Mouse (Mus musculus) heart, postnatal 14 days (tissue): Measurements from ENCODE around the gene Acvr1. TPM values are rescaled to one million over a fixed set of nuclear protein-coding genes. Genes with fewer than 3 reads are reported as not detected.

Experiments used
- DNase-seq, 2 experiments: peaks; one replicate each; pipeline ENCODE4 v3.0.0; 2021 to 2022
- intact Hi-C: fragments of 180-260 bp; cut with DNase I; formaldehyde crosslinking; loops from one replicate; pipeline ENCODE4 v1.15.1; 2025
- total RNA-seq, 2 experiments: library from RNA; stranded (reverse); gene quantifications; 2 replicates each; pipeline ENCODE4 v1.2.3; 2021

Gene Acvr1
- total RNA-seq, 2 experiments from 2014 or later: 18.5 to 22.0 TPM

GRCm38 (mm10) chr2:58484284-58484965, 82.5 kb downstream of the Acvr1 start:
- intact Hi-C loops: no loop called here
- DNase-seq: no peak

- DNase-seq: no peak
- intact Hi-C loops: no loop called here
Measured at GRCm38 (mm10) chr2:58481450-58482100, 85.4 kb downstream of the Acvr1 start.

GRCm38 (mm10) chr2:58480764-58481163, 86.2 kb downstream of the Acvr1 start:
- DNase-seq: peak in 1 of 2 experiments; percentile 13
- intact Hi-C loops: no loop called here

- no peak for DNase-seq
- intact Hi-C loops: loop anchor here (10.0 kb wide), 2 partner anchors 425 to 955 kb away; partner anchors contain the start of gene Ermn
Measured at GRCm38 (mm10) chr2:58479536-58479935, 87.4 kb downstream of the Acvr1 start.

GRCm38 (mm10) chr2:58478144-58478543, 88.8 kb downstream of the Acvr1 start:
- intact Hi-C loops: loop anchor here (10.0 kb wide), 2 partner anchors 423 to 957 kb away; partner anchors contain the start of gene Ermn
- no peak for DNase-seq

- DNase-seq: peak; percentile 86 to 93
Measured at GRCm38 (mm10) chr2:58476956-58477715, 89.8 kb downstream of the Acvr1 start.

GRCm38 (mm10) chr2:58475578-58475977, 91.4 kb downstream of the Acvr1 start:
- DNase-seq: no peak
- intact Hi-C loops: loop anchor here (10.0 kb wide), 2 partner anchors 421 to 959 kb away; partner anchors contain the start of gene Ermn

More at GRCm38 (mm10) chr2:58476956-58477715, 89.8 kb downstream of the Acvr1 start:
- intact Hi-C loops: loop anchor here (1.0 to 10.0 kb wide), 4 partner anchors 90 to 958 kb away; partner anchors contain the start of genes Acvr1, Ermn and Upp2

- no peak for DNase-seq
- intact Hi-C loops: loop anchor here (10.0 kb wide), 2 partner anchors 415 to 965 kb away; partner anchors contain the start of gene Ermn
Measured at GRCm38 (mm10) chr2:58470290-58470689, 96.7 kb downstream of the Acvr1 start.

GRCm38 (mm10) chr2:58469816-58470215, 97.1 kb downstream of the Acvr1 start, which contains the start of gene Gm17409:
Gene Gm17409, plus strand, starts transcription at chr2:58470116.
- no peak for DNase-seq
- intact Hi-C loops: loop anchor here (10.0 kb wide), 2 partner anchors 415 to 965 kb away; partner anchors contain the start of gene Ermn

- DNase-seq: peak; percentile 26 to 49
- intact Hi-C loops: loop anchor here (5.0 kb wide), 2 partner anchors 262 to 432 kb away; partner anchors contain the start of gene Cytip
Measured at GRCm38 (mm10) chr2:58458820-58459371, 108.1 kb downstream of the Acvr1 start.

GRCm38 (mm10) chr2:58457488-58457865, 109.5 kb downstream of the Acvr1 start:
- no peak for DNase-seq
- intact Hi-C loops: loop anchor here (5.0 kb wide), 2 partner anchors 260 to 430 kb away; partner anchors contain the start of gene Cytip

GRCm38 (mm10) chr2:58456843-58457487, 110.0 kb downstream of the Acvr1 start:
- no peak for DNase-seq
- intact Hi-C loops: loop anchor here (5.0 kb wide), 2 partner anchors 260 to 430 kb away; partner anchors contain the start of gene Cytip

- intact Hi-C loops: no loop called here
- DNase-seq: no peak
Measured at GRCm38 (mm10) chr2:58454095-58454865, 112.7 kb downstream of the Acvr1 start.

- intact Hi-C loops: no loop called here
- no peak for DNase-seq
Measured at GRCm38 (mm10) chr2:58447001-58447400, 120.0 kb downstream of the Acvr1 start.

- intact Hi-C loops: no loop called here
Measured at GRCm38 (mm10) chr2:58443163-58443562, 123.8 kb downstream of the Acvr1 start.

GRCm38 (mm10) chr2:58436911-58437310, 130.0 kb downstream of the Acvr1 start:
- DNase-seq: no peak
- intact Hi-C loops: no loop called here

More at GRCm38 (mm10) chr2:58443163-58443562, 123.8 kb downstream of the Acvr1 start:
- DNase-seq: no peak

GRCm38 (mm10) chr2:58435507-58435906, 131.4 kb downstream of the Acvr1 start:
- no peak for DNase-seq
- intact Hi-C loops: no loop called here

- no peak for DNase-seq
- intact Hi-C loops: no loop called here
Measured at GRCm38 (mm10) chr2:58434438-58434837, 132.5 kb downstream of the Acvr1 start.

- intact Hi-C loops: no loop called here
- DNase-seq: no peak
Measured at GRCm38 (mm10) chr2:58433317-58433716, 133.6 kb downstream of the Acvr1 start.
